Mouse (Mus musculus) layer of hippocampus, postnatal 14 days (tissue): Measurements from ENCODE around the gene Clec4f. TPM values are rescaled to one million over a fixed set of nuclear protein-coding genes. Genes with fewer than 3 reads are reported as not detected.

Source experiments
- DNase-seq, 2 experiments: peaks; one replicate each; pipeline ENCODE4 v3.0.0; 2021 to 2022; ENCODE audit warnings: low spot score in 2 of 2, mixed read lengths in 1 of 2
- long read RNA-seq, 2 experiments: library from polyadenylated mRNA; stranded (forward); transcript quantifications; one replicate each; pipeline ENCODE4 v2.0.0; 2021
- total RNA-seq, 2 experiments: library from RNA; stranded (reverse); gene quantifications; 2 replicates each; pipeline ENCODE4 v1.2.3; 2021

Clec4f gene
- total RNA-seq: not detected
- long read RNA-seq, experiment 1: 0 reads
- long read RNA-seq, experiment 2: 0 reads

- DNase-seq: no peak
Measured at GRCm38 (mm10) chr6:83656087-83656486, at the start of gene Clec4f. Clec4f (minus strand) TSS chr6:83656187.

- DNase-seq: no peak
Measured at GRCm38 (mm10) chr6:83704701-83705100, 48.7 kb upstream of the Clec4f start.

- no peak for DNase-seq
Measured at GRCm38 (mm10) chr6:83704294-83704693, 48.3 kb upstream of the Clec4f start.

GRCm38 (mm10) chr6:83703722-83704078 lies 47.7 kb upstream of the Clec4f start:
- DNase-seq: no peak

- DNase-seq: no peak
Measured at GRCm38 (mm10) chr6:83703000-83703721, 47.2 kb upstream of the Clec4f start.

- DNase-seq: no peak
Measured at GRCm38 (mm10) chr6:83702146-83702999, 46.4 kb upstream of the Clec4f start.

- no peak for DNase-seq
Measured at GRCm38 (mm10) chr6:83701001-83701400, 45.0 kb upstream of the Clec4f start.

GRCm38 (mm10) chr6:83699971-83700370 lies 44.0 kb upstream of the Clec4f start:
- no peak for DNase-seq

GRCm38 (mm10) chr6:83697932-83698331 lies 41.9 kb upstream of the Clec4f start:
- DNase-seq: no peak

GRCm38 (mm10) chr6:83696684-83697083 lies 40.7 kb upstream of the Clec4f start:
- DNase-seq: no peak

GRCm38 (mm10) chr6:83695731-83696130 lies 39.7 kb upstream of the Clec4f start:
- no peak for DNase-seq

- DNase-seq: peak in 1 of 2 experiments; percentile 45
Measured at GRCm38 (mm10) chr6:83693835-83694234, 37.8 kb upstream of the Clec4f start.

GRCm38 (mm10) chr6:83692962-83693361 lies 37.0 kb upstream of the Clec4f start:
- DNase-seq: no peak

GRCm38 (mm10) chr6:83690936-83691335 lies 34.9 kb upstream of the Clec4f start:
- no peak for DNase-seq

- DNase-seq: peak in 1 of 2 experiments; percentile 36
Measured at GRCm38 (mm10) chr6:83690277-83690676, 34.3 kb upstream of the Clec4f start.

- no peak for DNase-seq
Measured at GRCm38 (mm10) chr6:83689374-83689773, 33.4 kb upstream of the Clec4f start.

GRCm38 (mm10) chr6:83677757-83678156 lies 21.8 kb upstream of the Clec4f start, which contains the start of gene Cd207:
Cd207 (minus strand) TSS chr6:83677857.
- no peak for DNase-seq

- peak; percentile 65 to 85 for DNase-seq
Measured at GRCm38 (mm10) chr6:83673395-83673794, 17.4 kb upstream of the Clec4f start.

- DNase-seq: peak in 1 of 2 experiments; percentile 6
Measured at GRCm38 (mm10) chr6:83665009-83665408, 9.0 kb upstream of the Clec4f start.

- DNase-seq: no peak
Measured at GRCm38 (mm10) chr6:83660821-83661220, 4.8 kb upstream of the Clec4f start.

- DNase-seq: no peak
Measured at GRCm38 (mm10) chr6:83646715-83647114, 9.3 kb downstream of the Clec4f start.

GRCm38 (mm10) chr6:83635329-83635728 lies 20.7 kb downstream of the Clec4f start:
- DNase-seq: no peak
